Comparison of ENCODE assay signal across 7 mouse cellular contexts in the genomic region with DNA sequence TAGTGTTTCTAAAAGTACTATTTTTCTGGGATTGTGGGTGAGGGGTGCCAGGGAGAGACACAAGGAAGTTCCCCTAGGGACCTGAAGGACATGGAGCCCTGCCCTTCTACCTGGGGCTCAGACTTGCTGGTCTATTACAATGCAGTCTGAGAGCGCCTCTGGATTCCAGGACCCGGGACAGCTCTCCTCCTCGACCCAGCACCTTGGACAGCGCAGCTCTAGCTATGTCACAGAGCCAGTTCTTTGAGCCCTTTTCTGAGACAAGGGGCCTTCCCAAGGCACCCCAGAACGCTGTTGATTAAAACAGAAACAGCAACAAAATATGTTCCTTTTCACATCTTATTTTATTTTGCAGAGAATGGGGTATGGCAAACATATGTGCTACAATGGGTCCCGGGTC. TPM values are rescaled to one million over a fixed set of nuclear protein-coding genes. Genes with fewer than 3 reads are reported as not detected.
A peak's percentile ranks its signal among the peaks of the same experiment; 100 is the strongest.
DNase-seq lines count a peak whose midpoint lies in the region; ATAC-seq and TF ChIP-seq lines count a peak whose summit lies in the region.

No protein-coding gene starts in this region.

- H3K9me3 ChIP-seq in hindbrain, postnatal 0 days (ENCODE audit: low read length), result no peaks in the 10 kb centered on the region

- no peak overlapping the region for H3K27ac ChIP-seq in thymus, adult 2 months (ENCODE audit: control insufficient read depth, insufficient read depth, low read length)
- no peak overlapping the region for H3K27ac ChIP-seq in hindbrain, postnatal 0 days

- H3K4me2 ChIP-seq in hindbrain, postnatal 0 days (ENCODE audit: low read depth, low read length), result no peak overlapping the region

- no peak overlapping the region for H3K4me3 ChIP-seq in thymus, adult 2 months (ENCODE audit: control insufficient read depth, insufficient read depth, low read length)
- H3K4me3 ChIP-seq in hindbrain, postnatal 0 days (ENCODE audit: low read length), result no peak overlapping the region

- no peaks in the 10 kb centered on the region for H3K36me3 ChIP-seq in thymus, adult 2 months (ENCODE audit: control insufficient read depth, insufficient read depth, low read length)
- H3K36me3 ChIP-seq in hindbrain, postnatal 0 days (ENCODE audit: insufficient read depth, low read length), result no peaks in the 10 kb centered on the region

- H3K27me3 ChIP-seq in thymus, adult 2 months (ENCODE audit: control insufficient read depth, insufficient read depth, low read length), result no peaks in the 10 kb centered on the region
- no peaks in the 10 kb centered on the region; the same call in 1 of the 2 replicates for H3K27me3 ChIP-seq in hindbrain, postnatal 0 days (ENCODE audit: insufficient read depth, low read length)

- ATAC-seq in hindbrain, postnatal 0 days, result no peak
- no peak for ATAC-seq in cerebellum, adult (ENCODE audit: insufficient number of reproducible peaks, low FRiP score, low TSS enrichment)

- no peak overlapping the region for H3K9ac ChIP-seq in hindbrain, postnatal 0 days (replicated peaks; ENCODE audit: low read length)

- 7% methylated on average over 6 of the region's 6 CpGs for WGBS in thymus, adult 2 months
- WGBS in hindbrain, postnatal 0 days, result 20% methylated on average over 6 of the region's 6 CpGs

- peak; percentile 47 for DNase-seq in thymus, adult 2 months
- DNase-seq in thymus, adult 18-20 months, result no peak
- DNase-seq in adrenal gland, postnatal 36 days, result peak; percentile 81
- peak; percentile 59 for DNase-seq in hindbrain, postnatal 0 days (ENCODE audit: low spot score)
- DNase-seq in lung, postnatal 25 days (ENCODE audit: low spot score), result peak; percentile 41
- DNase-seq in urinary bladder, adult 2 months (ENCODE audit: low spot score), result peak; percentile 43

- TF ChIP-seq POLR2A in thymus, adult 2 months (IDR thresholded peaks at IDR 0.05; ENCODE audit: control insufficient read depth, extremely low read depth, insufficient read depth, low read length, poor library complexity), result no peak

- no peaks in the 10 kb centered on the region for H3K4me1 ChIP-seq in thymus, adult 2 months (replicated peaks; ENCODE audit: control insufficient read depth, insufficient read depth, low read length)
- 0 out of 2 replicates have a peak, but pooled peaks cover 5% of the 10 kb centered on the region for H3K4me1 ChIP-seq in hindbrain, postnatal 0 days (ENCODE audit: insufficient read depth, low read length)

- no peak for TF ChIP-seq CTCF in thymus, adult 2 months (IDR thresholded peaks at IDR 0.05; ENCODE audit: borderline replicate concordance, control insufficient read depth, extremely low read depth, insufficient read depth, low read length, poor library complexity)
- TF ChIP-seq CTCF in hindbrain, postnatal 0 days (IDR thresholded peaks at IDR 0.05; ENCODE audit: low read depth), result no peak

RNA-seq across cellular contexts. Expression of gene C1qa, which starts 25.9 kb away (rescaled TPM):
- 187 and 258 TPM in 2 replicates for polyA plus RNA-seq in thymus, adult 2 months (2012; rRNA removed)
- 10 to 100 TPM; 44.1 to 72.9 TPM for total RNA-seq in adrenal gland, postnatal 36 days (2021)
- 49.6 and 55.4 TPM in 2 replicates for total RNA-seq in hindbrain, postnatal 0 days (2014; rRNA removed)
- polyA plus RNA-seq in hindbrain, postnatal 0 days (2015; fragmentation: Nextera tagmentation; extraction: Ambion mirVana), result 48.4 and 49.9 TPM in 2 replicates
- 129 and 140 TPM in 2 replicates for polyA plus RNA-seq in urinary bladder, adult 2 months (2012; rRNA removed)

RNA-seq across cellular contexts. Expression of gene C1qc, which starts 31.7 kb away (rescaled TPM):
- 334 and 468 TPM in 2 replicates for polyA plus RNA-seq in thymus, adult 2 months (2012; rRNA removed)
- total RNA-seq in adrenal gland, postnatal 36 days (2021), result 10 to 100 TPM; 30.6 to 58.1 TPM
- total RNA-seq in hindbrain, postnatal 0 days (2014; rRNA removed), result 71.8 and 90.1 TPM in 2 replicates
- polyA plus RNA-seq in hindbrain, postnatal 0 days (2015; fragmentation: Nextera tagmentation; extraction: Ambion mirVana), result 47.1 and 48.3 TPM in 2 replicates
- polyA plus RNA-seq in urinary bladder, adult 2 months (2012; rRNA removed), result 115 and 117 TPM in 2 replicates

RNA-seq across cellular contexts. Expression of gene Epha8, which starts 32.1 kb away (rescaled TPM):
- 0.24 and 0.38 TPM in 2 replicates for polyA plus RNA-seq in thymus, adult 2 months (2012; rRNA removed)
- total RNA-seq in adrenal gland, postnatal 36 days (2021), result under 1 TPM; 0.10 to 0.23 TPM
- total RNA-seq in hindbrain, postnatal 0 days (2014; rRNA removed), result 52.9 and 59.3 TPM in 2 replicates
- polyA plus RNA-seq in hindbrain, postnatal 0 days (2015; fragmentation: Nextera tagmentation; extraction: Ambion mirVana), result 13.3 and 14.2 TPM in 2 replicates
- 0.03 and 0.07 TPM in 2 replicates for polyA plus RNA-seq in urinary bladder, adult 2 months (2012; rRNA removed)

RNA-seq across cellular contexts. Expression of gene C1qb, which starts 38.5 kb away (rescaled TPM):
- 266 and 395 TPM in 2 replicates for polyA plus RNA-seq in thymus, adult 2 months (2012; rRNA removed)
- 10 to 100 TPM; 43.5 to 77.2 TPM for total RNA-seq in adrenal gland, postnatal 36 days (2021)
- total RNA-seq in hindbrain, postnatal 0 days (2014; rRNA removed), result 65.5 and 72.0 TPM in 2 replicates
- polyA plus RNA-seq in hindbrain, postnatal 0 days (2015; fragmentation: Nextera tagmentation; extraction: Ambion mirVana), result 75.8 and 79.7 TPM in 2 replicates
- polyA plus RNA-seq in urinary bladder, adult 2 months (2012; rRNA removed), result 160 and 175 TPM in 2 replicates

Comparison
In these comparisons a context has a peak if more than half of its experiments do, and no peak if none do; other contexts are left out.
1. DNase-seq: peak in thymus, adult 2 months (single experiment), adrenal gland, postnatal 36 days (2 of 2), hindbrain, postnatal 0 days (single experiment), lung, postnatal 25 days (single experiment) and urinary bladder, adult 2 months (single experiment); none in thymus, adult 18-20 months (0 of 2).
2. RNA of gene Epha8, which starts 32.1 kb away (polyA plus RNA-seq): 13.3 to 14.2 TPM in hindbrain, postnatal 0 days; 0.24 to 0.38 TPM in thymus, adult 2 months and 0.03 to 0.07 TPM in urinary bladder, adult 2 months; every median in the first group is over 10 times any median in the second.